Mouse (Mus musculus) liver, embryonic 14.5 days (tissue): ENCODE results near the gene Sbf1.

Experiments used
- CTCF ChIP-seq: IDR thresholded peaks from 2 replicates; pipeline ENCODE4 v1.5.1; 2016; ENCODE audit warnings: antibody characterized with exemption, low read depth, control low read depth
- EP300 ChIP-seq: IDR thresholded peaks from 2 replicates; pipeline ENCODE4 v1.6.1; 2016; ENCODE audit warnings: antibody characterized with exemption, low read depth

GRCm38 (mm10) chr15:89353837-89354236, 38.7 kb upstream of the Sbf1 start:
- TF ChIP-seq EP300 (no peak), CTCF (no peak)
